Comparison of ENCODE assay signal across 7 mouse cellular contexts in the genomic region with DNA sequence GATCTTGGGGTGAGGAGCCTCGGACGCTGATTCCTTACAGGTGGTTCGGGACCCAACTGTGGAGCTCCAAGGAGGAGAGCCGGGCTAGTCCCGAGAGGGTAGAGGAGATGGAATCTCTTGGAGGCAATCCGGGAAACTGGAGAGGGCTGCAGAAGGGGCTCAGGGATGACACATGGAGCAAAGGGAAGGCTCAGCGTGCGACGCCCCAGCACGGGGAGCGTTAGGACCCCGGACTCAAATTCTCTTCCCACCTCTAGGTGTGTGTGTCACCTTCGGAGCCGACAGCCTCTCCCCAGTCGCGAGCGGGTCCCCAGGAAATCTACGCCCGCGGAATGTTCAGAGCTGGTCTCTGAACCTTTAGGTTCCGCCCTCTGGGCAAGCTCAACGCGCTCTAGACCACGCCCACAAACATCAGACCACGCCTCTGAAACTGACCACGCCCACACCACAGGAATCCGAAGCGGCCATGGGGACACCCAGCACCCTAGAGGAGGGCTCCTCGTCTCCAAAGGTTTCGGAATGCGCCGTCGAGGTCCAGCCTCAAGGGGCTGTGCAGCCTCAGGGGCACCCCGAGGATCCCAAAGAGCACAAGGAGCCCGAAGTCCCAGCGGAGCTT. TPM values are rescaled to one million over a fixed set of nuclear protein-coding genes. Genes with fewer than 3 reads are reported as not detected.
DNase-seq lines count a peak whose midpoint lies in the region; ATAC-seq and TF ChIP-seq lines count a peak whose summit lies in the region.

No protein-coding gene starts in this region.

- CTCF ChIA-PET in Patski (lab: Charles Lee): interaction anchor here (1.2 to 4.1 kb wide), 3 partner anchors 10 to 52 kb away, joined by 3 to 21 read pairs (median 5); no protein-coding TSS in a partner anchor

- in situ Hi-C loops in Patski (cut with MboI; ENCODE audit: low pct_unique_long_range_greater_than_20kb): no loop called here

- no peaks in the 10 kb centered on the region for H3K27me3 ChIP-seq in Patski
- peaks cover 38% of the 10 kb centered on the region for H3K27me3 ChIP-seq in intestine, embryonic 14.5 days (replicated peaks; ENCODE audit: control insufficient read depth, insufficient read depth, low read length)
- H3K27me3 ChIP-seq in liver, embryonic 12.5 days (replicated peaks): peaks cover 38% of the 10 kb centered on the region
- H3K27me3 ChIP-seq in stomach, embryonic 14.5 days (ENCODE audit: control insufficient read depth, insufficient read depth, low read length): peaks cover 19% of the 10 kb centered on the region; the same call in 1 of the 2 replicates

- no peak for TF ChIP-seq POLR2A in cortical plate, adult 2 months (IDR thresholded peaks at IDR 0.05; ENCODE audit: extremely low read depth, insufficient read depth, low read length)

- peak overlapping the region; percentile 65 for H3K4me2 ChIP-seq in intestine, embryonic 14.5 days (ENCODE audit: low read length)
- H3K4me2 ChIP-seq in liver, embryonic 12.5 days: peak overlapping the region; percentile 92
- peak overlapping the region; percentile 78 for H3K4me2 ChIP-seq in stomach, embryonic 14.5 days (replicated peaks; ENCODE audit: low read depth, low read length)

- DNase-seq in Patski (ENCODE audit: low read depth, low spot score): no peak
- peak; percentile 85 to 88 for DNase-seq in gastrocnemius, postnatal 36 days
- DNase-seq in intestine, embryonic 14.5 days (ENCODE audit: low spot score): peak; percentile 97

- H3K4me1 ChIP-seq in cortical plate, adult 2 months (ENCODE audit: control insufficient read depth, insufficient read depth, low read length): no peaks in the 10 kb centered on the region
- H3K4me1 ChIP-seq in intestine, embryonic 14.5 days (replicated peaks; ENCODE audit: control insufficient read depth, insufficient read depth, low read length): peaks cover 5% of the 10 kb centered on the region; the same call in 1 of the 2 replicates
- peaks cover 36% of the 10 kb centered on the region for H3K4me1 ChIP-seq in liver, embryonic 12.5 days
- peaks cover 12% of the 10 kb centered on the region; the same call in 1 of the 2 replicates for H3K4me1 ChIP-seq in stomach, embryonic 14.5 days (ENCODE audit: control insufficient read depth, insufficient read depth, low read length)

- peak overlapping the region; percentile 22 for H3K4me3 ChIP-seq in cortical plate, adult 2 months (ENCODE audit: insufficient read depth, low read length)
- H3K4me3 ChIP-seq in intestine, embryonic 14.5 days (ENCODE audit: low read depth, low read length): peak overlapping the region; percentile 45
- peak overlapping the region; percentile 63 for H3K4me3 ChIP-seq in liver, embryonic 12.5 days
- H3K4me3 ChIP-seq in stomach, embryonic 14.5 days (ENCODE audit: low read depth, low read length): peak overlapping the region; percentile 43

- WGBS in intestine, embryonic 14.5 days: under 1% methylated on average over 36 of the region's 36 CpGs
- WGBS in liver, embryonic 12.5 days (ENCODE audit: insufficient replicate concordance): under 1% methylated on average over 36 of the region's 36 CpGs
- WGBS in stomach, embryonic 14.5 days: under 1% methylated on average over 36 of the region's 36 CpGs

- no peak overlapping the region for H3K27ac ChIP-seq in cortical plate, adult 2 months (ENCODE audit: insufficient read depth, low read length)
- H3K27ac ChIP-seq in intestine, embryonic 14.5 days (ENCODE audit: low read depth): peak overlapping the region; percentile 60
- peak overlapping the region; percentile 43; the same call in 1 of the 2 replicates for H3K27ac ChIP-seq in liver, embryonic 12.5 days
- H3K27ac ChIP-seq in stomach, embryonic 14.5 days (ENCODE audit: low read length): peak overlapping the region; percentile 82

- intact Hi-C loops in gastrocnemius, postnatal 36 days (cut with DNase I): no loop called here

- POLR2A ChIA-PET in Patski (lab: Charles Lee): no interaction called here

- 0 out of 2 replicates have a peak, but pooled peaks cover 5% of the 10 kb centered on the region for H3K36me3 ChIP-seq in intestine, embryonic 14.5 days (ENCODE audit: control insufficient read depth, insufficient read depth, low read length)
- H3K36me3 ChIP-seq in liver, embryonic 12.5 days: no peaks in the 10 kb centered on the region
- no peaks in the 10 kb centered on the region for H3K36me3 ChIP-seq in stomach, embryonic 14.5 days (ENCODE audit: control insufficient read depth, insufficient read depth, low read length)

- ATAC-seq in Patski: peak; percentile 48
- peak; percentile 74 for ATAC-seq in intestine, embryonic 14.5 days (replicated peaks; ENCODE audit: low FRiP score, low TSS enrichment, low read depth)
- ATAC-seq in liver, embryonic 12.5 days: peak; percentile 83
- peak; percentile 83 for ATAC-seq in monocyte, adult 5-6 weeks (replicated peaks; ENCODE audit: insufficient number of reproducible peaks, low FRiP score, low TSS enrichment, poor library complexity, severe bottlenecking)
- peak; percentile 66 for ATAC-seq in stomach, embryonic 14.5 days (ENCODE audit: insufficient number of reproducible peaks, insufficient read depth, low FRiP score, low read depth)

- no peak for TF ChIP-seq CTCF in Patski (IDR thresholded peaks at IDR 0.05)
- no peak for TF ChIP-seq CTCF in cortical plate, adult 2 months (IDR thresholded peaks at IDR 0.05; ENCODE audit: extremely low read depth, insufficient read depth, low read length)

- no peaks in the 10 kb centered on the region for H3K9me3 ChIP-seq in intestine, embryonic 14.5 days (ENCODE audit: control insufficient read depth, low read length)
- no peaks in the 10 kb centered on the region for H3K9me3 ChIP-seq in liver, embryonic 12.5 days (replicated peaks)
- H3K9me3 ChIP-seq in stomach, embryonic 14.5 days (ENCODE audit: control insufficient read depth, low read depth, low read length): no peaks in the 10 kb centered on the region

- peak overlapping the region; percentile 36 for H3K9ac ChIP-seq in intestine, embryonic 14.5 days (ENCODE audit: low read length)
- H3K9ac ChIP-seq in liver, embryonic 12.5 days: peak overlapping the region; percentile 70
- H3K9ac ChIP-seq in stomach, embryonic 14.5 days (replicated peaks; ENCODE audit: low read depth, low read length): 0 out of 2 replicates have a peak overlapping the region, but pooled peaks have one; percentile 25

RNA-seq across cellular contexts. Expression of gene Phldb3, which starts 0.4 kb away (rescaled TPM):
- polyA plus RNA-seq in Patski (2021): 2.7 TPM
- 0.08 and 0.11 TPM in 2 replicates for polyA plus RNA-seq in cortical plate, adult 2 months (2012; rRNA removed)
- total RNA-seq in gastrocnemius, postnatal 36 days (2021): under 1 TPM; 0.30 to 0.66 TPM
- 0.31 and 0.38 TPM in 2 replicates for polyA plus RNA-seq in intestine, embryonic 14.5 days (2014; fragmentation: Nextera tagmentation; extraction: Ambion mirVana)
- 0.08 and 0.22 TPM in 2 replicates for polyA plus RNA-seq in liver, embryonic 12.5 days (2016; fragmentation: Nextera tagmentation; extraction: Ambion mirVana)
- total RNA-seq in monocyte, adult 5-6 weeks (2017): 7.5 to 10.6 TPM (median 9.6 TPM) in 3 replicates
- 0.64 and 1.1 TPM in 2 replicates for polyA plus RNA-seq in stomach, embryonic 14.5 days (2014; fragmentation: Nextera tagmentation; extraction: Ambion mirVana)

RNA-seq across cellular contexts. Expression of gene Zfp575, which starts 23.5 kb away (rescaled TPM):
- not detected for polyA plus RNA-seq in Patski (2021)
- 7.3 and 7.4 TPM in 2 replicates for polyA plus RNA-seq in cortical plate, adult 2 months (2012; rRNA removed)
- total RNA-seq in gastrocnemius, postnatal 36 days (2021): under 1 TPM in 1 of 2 experiments, not detected in 1; 0.18 TPM
- 3.1 and 3.6 TPM in 2 replicates for polyA plus RNA-seq in intestine, embryonic 14.5 days (2014; fragmentation: Nextera tagmentation; extraction: Ambion mirVana)
- polyA plus RNA-seq in liver, embryonic 12.5 days (2016; fragmentation: Nextera tagmentation; extraction: Ambion mirVana): 0.41 and 0.57 TPM in 2 replicates
- total RNA-seq in monocyte, adult 5-6 weeks (2017): not detected in 3 replicates
- polyA plus RNA-seq in stomach, embryonic 14.5 days (2014; fragmentation: Nextera tagmentation; extraction: Ambion mirVana): 3.5 and 4.0 TPM in 2 replicates

RNA-seq across cellular contexts. Expression of gene Ethe1, which starts 23.6 kb away (rescaled TPM):
- 74.5 TPM for polyA plus RNA-seq in Patski (2021)
- 18.4 and 19.4 TPM in 2 replicates for polyA plus RNA-seq in cortical plate, adult 2 months (2012; rRNA removed)
- total RNA-seq in gastrocnemius, postnatal 36 days (2021): 10 to 100 TPM; 23.0 to 24.2 TPM
- 42.9 and 46.5 TPM in 2 replicates for polyA plus RNA-seq in intestine, embryonic 14.5 days (2014; fragmentation: Nextera tagmentation; extraction: Ambion mirVana)
- polyA plus RNA-seq in liver, embryonic 12.5 days (2016; fragmentation: Nextera tagmentation; extraction: Ambion mirVana): 15.1 and 17.0 TPM in 2 replicates
- 4.8 to 9.7 TPM (median 7.9 TPM) in 3 replicates for total RNA-seq in monocyte, adult 5-6 weeks (2017)
- 36.6 and 40.1 TPM in 2 replicates for polyA plus RNA-seq in stomach, embryonic 14.5 days (2014; fragmentation: Nextera tagmentation; extraction: Ambion mirVana)

RNA-seq across cellular contexts. Expression of gene Lypd3, which starts 25.4 kb away (rescaled TPM):
- polyA plus RNA-seq in Patski (2021): not detected
- not detected in 2 replicates for polyA plus RNA-seq in cortical plate, adult 2 months (2012; rRNA removed)
- not detected for total RNA-seq in gastrocnemius, postnatal 36 days (2021)
- 0.50 and 0.77 TPM in 2 replicates for polyA plus RNA-seq in intestine, embryonic 14.5 days (2014; fragmentation: Nextera tagmentation; extraction: Ambion mirVana)
- polyA plus RNA-seq in liver, embryonic 12.5 days (2016; fragmentation: Nextera tagmentation; extraction: Ambion mirVana): not detected in 2 replicates
- total RNA-seq in monocyte, adult 5-6 weeks (2017): not detected in 3 replicates
- polyA plus RNA-seq in stomach, embryonic 14.5 days (2014; fragmentation: Nextera tagmentation; extraction: Ambion mirVana): 9.8 and 13.7 TPM in 2 replicates
